Mouse (Mus musculus) bone marrow, adult 2 months (tissue): ENCODE measurements around the gene Npas3.
"Not testable (repeated sequence)": the region's sequence is repeated elsewhere in the genome, so short reads cannot be mapped to it uniquely, and the experiment has no call there.

Source experiments
- CTCF ChIP-seq: fragments of 200-500 bp; IDR thresholded peaks from 2 replicates; pipeline ENCODE4 v1.5.1; 2011; ENCODE audit warnings: low read length, control low read depth; ENCODE audit not compliant: control insufficient read depth, insufficient read depth
- POLR2A ChIP-seq: fragments of 200-500 bp; IDR thresholded peaks from 2 replicates; pipeline ENCODE4 v1.6.1; 2011; ENCODE audit warnings: low read depth, mild to moderate bottlenecking, control low read depth, low read length, borderline replicate concordance; ENCODE audit not compliant: control insufficient read depth

DNA sequence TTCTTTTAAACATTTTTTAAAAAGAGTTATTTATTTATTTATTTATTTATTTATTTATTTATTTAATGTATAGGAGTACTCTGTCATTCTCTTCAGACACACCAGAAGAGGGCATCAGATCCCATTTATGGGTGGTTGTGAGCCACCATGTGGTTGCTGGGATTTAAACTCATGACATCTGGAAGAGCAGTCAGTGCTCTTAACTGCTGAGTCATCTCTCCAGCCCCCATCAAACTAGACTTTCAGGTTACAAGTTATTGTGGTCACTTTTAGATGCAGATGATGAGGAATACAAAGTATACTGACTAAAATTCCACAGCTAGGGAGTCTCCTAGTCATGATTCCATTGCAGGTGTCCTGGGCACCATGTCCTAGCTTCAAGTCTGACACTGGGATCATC, 26.0 kb downstream of the Npas3 start:
- TF ChIP-seq CTCF, POLR2A: not testable (repeated sequence)
